Mouse (Mus musculus) heart, adult 2 months (tissue): Measurements from ENCODE around the gene Kcnk5.

Experiments used
- CTCF ChIP-seq: fragments of 200-600 bp; IDR thresholded peaks from 2 replicates; pipeline ENCODE4 v1.8.1; 2022; ENCODE audit warnings: antibody characterized with exemption, mild to moderate bottlenecking, moderate library complexity
- EP300 ChIP-seq: fragments of 200-500 bp; IDR thresholded peaks from 2 replicates; pipeline ENCODE4 v1.6.1; 2011; ENCODE audit warnings: low read depth, low read length, control low read depth; ENCODE audit not compliant: insufficient read depth
- POLR2A ChIP-seq: fragments of 200-500 bp; IDR thresholded peaks from 2 replicates; pipeline ENCODE4 v1.6.1; 2011; ENCODE audit warnings: mild to moderate bottlenecking, low read depth, low read length, control low read depth; ENCODE audit not compliant: insufficient read depth

GRCm38 (mm10) chr14:20106271-20106670, 75.3 kb downstream of the Kcnk5 start:
- TF ChIP-seq CTCF, result no peak
- TF ChIP-seq POLR2A, result no peak
- no peak for TF ChIP-seq EP300
